Mouse (Mus musculus) right cerebral cortex, postnatal 25 days (tissue): Measurements from ENCODE around the gene Zdhhc4.
A peak's percentile ranks its signal among the peaks of the same experiment; 100 is the strongest.

Experiments
- DNase-seq: peaks from one replicate; pipeline ENCODE4 v3.0.0; 2022

Gene Zdhhc4

DNA sequence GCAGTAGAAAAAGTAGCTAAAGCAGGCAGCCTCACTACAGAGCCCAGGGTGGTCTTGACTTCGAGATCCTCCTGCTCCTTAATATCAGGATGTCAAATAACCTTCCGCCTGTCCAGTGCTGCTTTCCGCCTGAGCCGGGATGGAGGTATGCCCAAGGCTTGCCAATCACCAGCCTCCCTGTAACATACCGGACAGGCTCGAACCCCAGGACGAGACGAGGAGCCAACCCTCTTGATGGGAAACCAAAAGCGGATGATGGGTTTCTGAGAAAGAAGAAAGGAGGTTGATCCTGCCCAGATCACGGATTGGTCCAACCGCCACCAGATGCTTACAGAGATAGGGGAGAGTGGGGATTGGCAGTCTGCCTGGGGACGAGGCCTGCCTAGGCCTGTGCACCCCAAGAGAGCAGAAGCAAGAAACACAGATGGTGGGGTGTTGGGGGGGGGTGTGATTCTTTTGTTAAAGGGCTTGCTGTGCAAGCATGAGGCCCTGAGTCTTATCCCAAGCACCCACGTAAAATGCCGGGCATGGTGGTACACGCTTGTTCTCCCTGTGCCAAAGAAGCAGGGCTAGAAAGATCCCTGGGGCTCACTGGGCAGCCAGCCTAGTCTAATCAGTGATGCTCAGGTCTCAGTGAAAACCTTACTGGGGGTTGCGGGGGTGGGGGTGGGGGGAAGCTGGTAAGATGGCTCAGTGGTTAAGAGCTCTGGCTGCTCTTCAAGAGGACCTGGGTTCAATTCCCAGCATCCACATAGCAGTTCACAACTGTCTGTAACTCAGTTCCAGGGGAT, 56.3 kb downstream of the Zdhhc4 start:
- no peak for DNase-seq

DNA sequence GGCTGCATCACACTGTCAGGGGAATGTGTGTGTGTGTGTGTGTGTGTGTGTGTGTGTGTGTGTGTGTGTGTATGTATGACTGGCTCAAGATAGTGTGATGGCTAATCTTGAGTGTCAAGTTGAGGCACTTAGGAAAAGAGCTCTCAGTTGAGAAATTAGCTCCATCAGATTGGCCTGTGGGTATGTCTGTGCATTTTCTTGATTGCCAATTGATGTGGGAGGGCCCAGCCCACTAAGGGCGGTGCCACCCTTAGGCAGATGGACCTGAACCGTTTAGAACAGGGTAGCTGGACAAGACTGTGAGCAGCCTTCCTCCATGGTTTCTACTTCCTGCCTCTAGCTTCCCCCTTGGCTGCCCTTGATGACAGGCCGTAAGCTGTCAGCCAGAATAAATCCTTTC, 56.9 kb downstream of the Zdhhc4 start:
- DNase-seq: no peak

DNA sequence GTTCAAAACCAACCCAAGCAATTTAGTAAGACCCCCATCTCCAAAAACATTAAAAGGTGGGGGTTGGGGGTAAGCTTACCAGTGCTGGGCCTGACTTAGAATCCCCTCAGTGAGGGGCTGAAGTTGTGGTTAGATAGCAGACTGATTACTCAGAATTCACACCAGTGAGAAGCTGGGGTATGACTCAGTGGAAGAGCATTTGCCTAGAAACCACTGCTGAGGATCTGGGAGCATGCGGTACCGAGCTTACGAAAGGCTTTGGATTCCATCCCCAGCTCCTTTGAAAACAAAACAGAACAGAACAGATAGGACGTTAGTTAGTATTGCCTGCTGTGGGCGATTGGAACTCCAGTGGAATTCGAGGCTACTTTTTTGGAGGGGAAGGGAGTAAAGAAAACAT, 57.4 kb downstream of the Zdhhc4 start:
- DNase-seq: no peak

DNA sequence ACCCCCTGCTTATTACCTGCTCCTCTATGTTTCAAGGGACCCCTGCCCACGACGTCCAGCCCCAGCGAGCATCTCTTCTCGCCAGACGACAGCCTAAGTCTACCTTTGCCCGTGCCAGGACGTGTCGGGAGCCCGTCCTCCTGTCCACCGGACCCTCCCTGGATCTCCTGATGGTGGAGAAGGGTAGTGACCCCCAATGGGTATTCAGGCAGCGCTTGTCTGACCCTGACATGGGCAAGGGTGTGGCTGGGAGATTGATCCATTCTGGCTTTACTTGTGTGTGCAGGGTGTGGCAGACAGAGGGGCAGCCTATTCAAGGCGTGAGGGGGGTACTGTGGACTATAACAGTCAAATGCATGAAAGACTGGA, 58.9 kb downstream of the Zdhhc4 start:
- DNase-seq: no peak

DNA sequence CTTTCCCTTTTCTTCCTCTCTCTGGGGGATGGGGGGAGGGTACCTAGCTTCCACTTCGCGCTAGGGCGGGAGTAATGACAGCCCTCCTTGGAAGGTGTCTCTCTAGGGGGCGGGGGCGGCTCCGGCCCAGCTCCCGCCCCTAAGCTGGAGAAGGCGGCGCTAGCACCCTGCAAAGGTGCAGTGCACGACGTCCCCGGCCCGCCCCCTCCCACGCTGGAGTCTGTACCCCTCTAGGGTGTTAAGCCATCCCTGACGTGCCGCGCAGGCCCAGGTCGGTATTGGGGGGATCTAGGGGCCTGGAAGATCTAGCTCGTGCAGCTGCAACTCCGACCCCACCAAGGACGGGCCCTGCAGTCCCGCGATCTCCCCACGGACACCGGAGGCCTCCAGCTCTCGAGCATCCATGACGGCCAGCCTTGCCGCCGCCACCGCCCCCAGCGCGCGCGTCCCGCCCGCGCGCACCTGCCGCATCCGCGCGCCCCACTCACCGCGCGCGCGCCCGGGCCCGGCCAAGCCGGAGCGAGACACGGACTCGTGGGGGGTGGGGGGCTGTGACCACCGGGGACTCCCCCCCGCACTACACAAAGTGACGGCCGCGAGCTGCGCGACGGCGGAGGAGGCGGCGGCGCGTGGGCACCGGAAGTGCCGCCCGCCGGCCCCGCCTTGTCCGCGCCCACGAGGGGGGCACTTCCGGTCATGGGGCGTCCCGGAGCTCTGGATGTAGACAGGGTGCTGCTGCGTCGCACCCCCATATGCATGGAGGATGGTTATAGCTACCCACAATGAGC, 59.5 kb downstream of the Zdhhc4 start, which contains the start of gene Zfp316:
Gene Zfp316 (minus strand): TSS at position 660 of the 788 bp plus-strand sequence.
- peak; percentile 80 for DNase-seq

DNA sequence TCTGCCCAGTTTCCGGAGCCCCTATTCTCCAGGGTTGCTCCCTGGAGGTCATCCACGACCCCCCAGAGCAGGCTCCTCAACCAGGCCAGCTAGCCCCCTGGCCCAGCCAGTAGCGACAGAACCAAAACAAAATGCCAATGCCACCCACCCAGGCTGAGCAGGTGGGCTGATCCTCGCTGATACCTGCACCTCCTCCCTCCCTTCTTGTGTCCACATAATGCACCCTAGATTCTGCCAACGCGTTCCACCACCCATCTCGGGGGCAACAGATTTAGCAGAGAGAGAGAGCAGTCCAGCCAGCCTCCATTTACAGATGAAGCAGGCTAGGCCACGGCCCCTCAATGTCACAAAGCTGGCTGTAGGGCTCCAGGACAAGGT, 60.1 kb downstream of the Zdhhc4 start:
- no peak for DNase-seq

DNA sequence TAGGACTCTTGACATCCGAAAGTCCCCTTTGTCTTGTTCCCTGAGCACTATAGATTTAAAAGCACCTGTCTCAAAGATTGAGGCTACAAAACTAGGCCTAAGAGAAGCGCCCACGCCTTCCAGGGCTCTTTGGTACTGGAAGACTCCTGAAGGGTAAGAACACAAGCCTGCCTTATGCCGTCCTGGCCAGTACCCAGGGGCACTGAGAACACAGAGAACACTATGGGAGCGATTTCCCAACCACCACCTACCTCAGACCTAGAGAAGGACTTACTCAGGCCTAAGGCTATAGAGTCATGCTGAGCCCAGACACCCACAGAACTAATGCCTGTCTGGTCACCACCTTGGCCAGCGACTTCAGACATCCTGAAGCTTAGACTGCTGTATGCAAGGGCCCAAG, 62.3 kb downstream of the Zdhhc4 start:
- DNase-seq: no peak
